Comparison of ENCODE assay signal across 8 mouse cellular contexts in genomic region chr10:77150947-77151521, GRCm38 (mm10). TPM values are rescaled to one million over a fixed set of nuclear protein-coding genes. Genes with fewer than 3 reads are reported as not detected.
DNase-seq lines count a peak whose midpoint lies in the region; ATAC-seq lines count a peak whose summit lies in the region.

No protein-coding gene starts in this region.

- no peak overlapping the region; the same call in 1 of the 2 replicates for H3K9ac ChIP-seq in forebrain, embryonic 15.5 days (replicated peaks)

- under 1% methylated on average over 14 of the region's 14 CpGs for WGBS in forebrain, embryonic 15.5 days
- 13% methylated on average over 14 of the region's 14 CpGs for WGBS in limb, embryonic 10.5 days

- H3K27me3 ChIP-seq in forebrain, embryonic 15.5 days, result no peaks in the 10 kb centered on the region
- no peaks in the 10 kb centered on the region for H3K27me3 ChIP-seq in limb, embryonic 10.5 days (ENCODE audit: low read depth, poor library complexity, severe bottlenecking)

- peak; percentile 60 for ATAC-seq in forebrain, embryonic 15.5 days (replicated peaks)

- intact Hi-C loops in left cerebral cortex, postnatal 25 days (cut with DNase I), result no loop called here

- peak overlapping the region; percentile 40 for H3K4me2 ChIP-seq in forebrain, embryonic 15.5 days (replicated peaks)

- H3K4me1 ChIP-seq in forebrain, embryonic 15.5 days, result peaks cover 28% of the 10 kb centered on the region
- H3K4me1 ChIP-seq in limb, embryonic 10.5 days, result peaks cover 58% of the 10 kb centered on the region

- 0 out of 2 replicates have a peak overlapping the region, but pooled peaks have one; percentile 10 for H3K4me3 ChIP-seq in forebrain, embryonic 15.5 days
- H3K4me3 ChIP-seq in limb, embryonic 10.5 days, result peak overlapping the region; percentile 16

- H3K36me3 ChIP-seq in forebrain, embryonic 15.5 days, result no peaks in the 10 kb centered on the region
- 0 out of 2 replicates have a peak, but pooled peaks cover 2% of the 10 kb centered on the region for H3K36me3 ChIP-seq in limb, embryonic 10.5 days

- no peaks in the 10 kb centered on the region for H3K9me3 ChIP-seq in forebrain, embryonic 15.5 days
- H3K9me3 ChIP-seq in limb, embryonic 10.5 days (replicated peaks), result no peaks in the 10 kb centered on the region

- peak; percentile 34 for DNase-seq in kidney, adult 18-20 months
- no peak for DNase-seq in kidney, adult 8-10 months
- no peak for DNase-seq in limb, embryonic 10.5 days (ENCODE audit: low spot score)
- DNase-seq in retina, postnatal 1 day, result peak; percentile 91
- no peak for DNase-seq in spleen, adult 18-20 months
- no peak for DNase-seq in left cerebral cortex, postnatal 25 days (ENCODE audit: low spot score in 2 of 2)
- DNase-seq in adrenal gland, adult 8-10 months, result no peak

- peak overlapping the region; percentile 65 for H3K27ac ChIP-seq in forebrain, embryonic 15.5 days (replicated peaks)
- H3K27ac ChIP-seq in limb, embryonic 10.5 days, result peak overlapping the region; percentile 79

RNA-seq across cellular contexts. Expression of gene Col18a1, which starts 15.3 kb away (rescaled TPM):
- 23.5 and 23.8 TPM in 2 replicates for polyA plus RNA-seq in forebrain, embryonic 15.5 days (2015; fragmentation: Nextera tagmentation; extraction: Ambion mirVana)
- polyA plus RNA-seq in limb, embryonic 10.5 days (2016; fragmentation: Nextera tagmentation; extraction: Ambion mirVana), result 149 and 159 TPM in 2 replicates
- total RNA-seq in left cerebral cortex, postnatal 25 days (2021), result 1 to 10 TPM; 4.0 to 5.3 TPM
- total RNA-seq in adrenal gland, adult 8-10 months (2022), result 10 to 100 TPM; 41.9 to 49.0 (median 48.0) TPM

Comparison
In these comparisons a context has a peak if more than half of its experiments do, and no peak if none do; other contexts are left out.
1. DNase-seq: peak in kidney, adult 18-20 months (single experiment) and retina, postnatal 1 day (single experiment); none in kidney, adult 8-10 months (0 of 2), limb, embryonic 10.5 days (single experiment), spleen, adult 18-20 months (0 of 2), left cerebral cortex, postnatal 25 days (0 of 2) and adrenal gland, adult 8-10 months (single experiment).
2. RNA of gene Col18a1, which starts 15.3 kb away (total RNA-seq): 41.9 to 49.0 TPM in adrenal gland, adult 8-10 months; 4.0 to 5.3 TPM in left cerebral cortex, postnatal 25 days; every median in the first group is over 4 times any median in the second.